Mouse (Mus musculus) lung, postnatal 0 days (tissue): Measurements from ENCODE around the gene Actn4. TPM values are rescaled to one million over a fixed set of nuclear protein-coding genes. Genes with fewer than 3 reads are reported as not detected.
"Not testable (repeated sequence)": the region's sequence is repeated elsewhere in the genome, so short reads cannot be mapped to it uniquely, and the experiment has no call there.

Experiments used
- ATAC-seq: fragments of 200-750 bp; cut with Nextera tagmentation; 2 replicates; pipeline ENCODE4 v1.8.0; 2017; ENCODE audit warnings: moderate library complexity
- DNase-seq: peaks from one replicate; pipeline ENCODE4 v3.0.0-alpha.2; 2016; ENCODE audit warnings: low spot score
- H3K27ac ChIP-seq: fragments of 300-500 bp; sonication (generic); 2 replicates; pipeline ENCODE4 v1.5.1; 2014; ENCODE audit warnings: antibody characterized with exemption, mild to moderate bottlenecking, low read length, mixed read lengths
- H3K27me3 ChIP-seq: fragments of 300-500 bp; sonication (generic); replicated peaks from 2 replicates; pipeline ENCODE4 v1.6.1; 2014; ENCODE audit warnings: low read length, mixed read lengths; ENCODE audit not compliant: insufficient read depth
- H3K36me3 ChIP-seq: fragments of 300-500 bp; sonication (generic); 2 replicates; pipeline ENCODE4 v1.6.1; 2014; ENCODE audit warnings: low read length, mixed read lengths; ENCODE audit not compliant: insufficient read depth
- H3K4me1 ChIP-seq: fragments of 300-500 bp; sonication (generic); 2 replicates; pipeline ENCODE4 v1.6.1; 2014; ENCODE audit warnings: antibody characterized with exemption, low read depth, low read length, mixed read lengths; ENCODE audit not compliant: insufficient read depth
- H3K4me2 ChIP-seq: fragments of 300-500 bp; sonication (generic); replicated peaks from 2 replicates; pipeline ENCODE4 v1.6.1; 2014; ENCODE audit warnings: low read depth, mild to moderate bottlenecking, low read length, moderate library complexity, mixed read lengths
- H3K4me3 ChIP-seq: fragments of 300-500 bp; sonication (generic); 2 replicates; pipeline ENCODE4 v1.5.1; 2014; ENCODE audit warnings: low read depth, low read length
- H3K9ac ChIP-seq: fragments of 300-500 bp; sonication (generic); replicated peaks from 2 replicates; pipeline ENCODE4 v1.6.1; 2014; ENCODE audit warnings: low read depth, mild to moderate bottlenecking
- H3K9me3 ChIP-seq: fragments of 300-500 bp; sonication (generic); 2 replicates; pipeline ENCODE4 v1.6.1; 2016; ENCODE audit warnings: low read length, mixed read lengths
- CTCF ChIP-seq: IDR thresholded peaks from 2 replicates; pipeline ENCODE4 v1.5.1; 2016; ENCODE audit warnings: antibody characterized with exemption, mild to moderate bottlenecking
- EP300 ChIP-seq: IDR thresholded peaks from 2 replicates; pipeline ENCODE4 v1.6.1; 2016; ENCODE audit warnings: antibody characterized with exemption, mild to moderate bottlenecking, control low read depth
- WGBS: fragments of 180-500 bp; shearing (Covaris S2); extraction: QIAGEN DNeasy Blood & Tissue Kit; methylation state at CpG from one replicate; pipeline ENCODE4 v1.1.7; 2014; 5-methylcytosine and 5-hydroxymethylcytosine counted together
- polyA plus RNA-seq: library from polyadenylated mRNA; unstranded; fragments of >200 nt; fragmentation: Nextera tagmentation; extraction: Ambion mirVana; gene quantifications from 2 replicates; pipeline ENCODE4 v1.2.1, GENCODE M21; 2015

Actn4 gene
- polyA plus RNA-seq, 1 experiment from 2014 or later = 202 TPM

DNA sequence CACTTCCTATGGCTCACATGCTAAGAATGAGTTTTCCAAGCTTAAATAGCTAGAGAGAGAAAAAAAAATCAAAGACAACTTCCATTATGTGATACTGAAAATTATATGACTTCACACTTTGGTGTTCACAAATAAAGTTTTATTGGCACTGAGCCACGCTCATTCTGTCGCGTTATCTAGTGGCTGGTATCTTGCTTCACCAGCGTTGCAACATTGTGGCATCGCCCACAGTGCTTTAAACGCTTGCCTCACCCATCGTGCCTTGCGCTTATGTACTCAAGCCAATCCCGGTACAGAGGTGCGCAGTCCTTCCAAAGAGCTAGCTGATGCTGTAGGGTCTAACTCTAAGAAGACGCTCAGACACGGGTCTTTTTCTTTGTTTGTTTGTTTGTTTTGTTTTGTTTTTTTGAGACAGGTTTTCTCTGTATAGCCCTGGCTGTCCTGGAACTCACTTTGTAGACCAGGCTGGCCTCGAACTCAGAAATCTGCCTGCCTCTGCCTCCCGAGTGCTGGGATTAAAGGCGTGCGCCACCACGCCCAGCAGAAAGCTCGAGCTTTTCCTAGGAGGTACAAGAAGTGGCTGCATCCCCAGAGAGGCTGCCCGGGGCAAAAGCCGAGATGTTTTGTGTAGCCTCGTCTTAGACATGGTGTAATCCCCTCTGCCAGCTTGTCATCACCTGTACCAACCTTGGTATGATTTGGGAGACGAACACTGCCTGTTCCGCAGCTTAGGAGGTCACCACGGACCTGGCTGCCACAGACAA, 91.1 kb downstream of the Actn4 start:
- ATAC-seq (no peak), DNase-seq (no peak)
- Histone ChIP-seq H3K27me3 (no peaks in the 10 kb centered on the region), H3K36me3 (no peaks in the 10 kb centered on the region), H3K4me3 (no peak overlapping the region), H3K4me2 (no peak overlapping the region), H3K9ac (no peak overlapping the region), H3K27ac (no peak overlapping the region), H3K9me3 (no peaks in the 10 kb centered on the region), H3K4me1 (peaks cover 6% of the 10 kb centered on the region; the same call in 1 of the 2 replicates)
- WGBS = 80% methylated on average over 24 of the region's 24 CpGs
- no peak for TF ChIP-seq CTCF
- no peak for TF ChIP-seq EP300

DNA sequence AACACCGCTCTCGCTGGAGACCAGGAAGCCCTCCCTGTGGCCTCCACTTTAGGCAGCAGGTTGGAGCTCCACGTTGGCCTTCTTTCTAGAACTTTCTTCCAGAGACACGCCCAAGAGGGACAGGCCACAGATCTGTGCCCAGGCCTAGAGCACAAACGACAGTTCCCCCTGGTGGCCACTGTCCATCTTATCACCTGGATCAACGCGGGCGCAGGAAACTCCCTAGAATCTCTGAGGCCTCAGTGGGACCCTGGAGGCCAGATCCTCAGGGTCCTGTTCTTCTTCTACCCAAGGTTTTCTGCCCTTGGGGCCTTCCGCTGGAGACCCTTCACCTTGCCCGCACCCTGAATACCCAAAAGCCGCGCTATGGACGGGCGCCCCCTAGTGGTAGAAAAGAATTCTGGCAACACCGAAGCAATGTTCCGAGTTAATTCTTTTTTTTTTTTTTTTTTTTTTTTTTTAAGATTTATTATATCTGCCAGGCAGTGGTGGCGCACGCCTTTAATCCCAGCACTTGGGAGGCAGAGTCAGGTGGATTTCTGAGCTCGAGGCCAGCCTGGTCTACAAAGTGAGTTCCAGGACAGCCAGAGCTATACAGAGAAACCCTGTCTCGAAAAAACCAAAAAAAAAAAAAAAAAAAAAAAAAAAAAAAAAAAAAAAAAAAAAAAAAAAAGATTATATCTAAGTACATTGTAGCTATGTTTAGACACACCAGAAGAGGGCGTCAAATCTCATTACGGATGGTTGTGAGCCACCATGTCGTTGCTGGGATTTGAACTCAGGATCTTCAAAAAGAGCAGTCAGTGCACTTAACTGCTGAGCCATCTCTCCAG, 94.4 kb downstream of the Actn4 start:
- not testable (repeated sequence) for H3K9ac ChIP-seq

DNA sequence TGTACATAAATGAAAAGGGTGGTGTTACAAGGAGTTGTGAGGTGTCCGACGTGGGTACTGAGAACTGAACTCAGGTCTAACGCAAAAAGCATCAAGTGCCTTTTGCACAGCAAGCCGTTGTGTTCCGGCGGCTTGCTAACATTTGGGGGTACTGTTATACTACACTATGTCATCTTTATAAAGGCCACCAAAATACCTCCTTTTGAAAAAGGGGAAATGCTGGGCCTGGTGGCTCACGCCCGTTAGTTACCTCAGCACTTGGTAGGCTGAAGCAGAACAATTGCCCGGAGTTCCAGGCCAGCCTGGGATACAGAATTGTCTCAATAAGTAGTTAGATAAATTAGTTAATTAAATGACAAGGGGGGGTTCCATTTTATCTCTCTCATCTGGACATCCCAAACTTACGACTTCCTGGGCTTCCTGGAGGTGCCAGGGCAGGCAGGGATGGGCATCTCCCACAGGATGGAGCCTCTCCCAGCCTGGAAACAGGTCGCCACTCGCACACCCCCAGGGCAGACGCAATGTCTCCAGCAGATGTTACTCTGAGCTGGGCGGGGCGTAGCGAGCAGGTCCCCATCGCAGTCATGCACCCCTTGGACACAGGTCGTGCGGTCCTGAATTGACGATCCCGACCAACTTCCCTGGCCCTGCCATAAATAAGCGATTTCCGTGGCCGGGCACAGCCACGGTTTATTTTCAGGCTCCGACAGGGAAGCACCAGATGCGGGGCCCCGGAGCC, 95.2 kb downstream of the Actn4 start:
- DNase-seq (no peak), ATAC-seq (no peak; the same call in 1 of the 2 replicates)
- peaks cover 13% of the 10 kb centered on the region; the same call in 1 of the 2 replicates for H3K4me1 ChIP-seq
- 91% methylated on average over 28 of the region's 28 CpGs for WGBS
- no peak overlapping the region for H3K9ac ChIP-seq
- no peak overlapping the region for H3K4me2 ChIP-seq
- no peaks in the 10 kb centered on the region for H3K9me3 ChIP-seq
- peak overlapping the region; percentile 47; the same call in 1 of the 2 replicates for H3K27ac ChIP-seq
- no peaks in the 10 kb centered on the region for H3K36me3 ChIP-seq
- H3K4me3 ChIP-seq = no peak overlapping the region
- no peaks in the 10 kb centered on the region for H3K27me3 ChIP-seq
- TF ChIP-seq EP300 (no peak), CTCF (no peak)

More for the DNA sequence above, 94.4 kb downstream of the Actn4 start:
- H3K9me3 ChIP-seq, H3K27me3 ChIP-seq, H3K36me3 ChIP-seq, H3K4me3 ChIP-seq: not testable (repeated sequence)
- ATAC-seq = peak; percentile 82
- DNase-seq = peak; percentile 93
- H3K4me1 ChIP-seq = peaks cover 13% of the 10 kb centered on the region; the same call in 1 of the 2 replicates
- 19% methylated on average over 23 of the region's 23 CpGs for WGBS
- TF ChIP-seq EP300 = 0 out of 2 replicates have a peak, but pooled peaks have one; percentile 7
- peak; percentile 82 for TF ChIP-seq CTCF
- H3K4me2 ChIP-seq = peak overlapping the region; percentile 59
- peak overlapping the region; percentile 47; the same call in 1 of the 2 replicates for H3K27ac ChIP-seq

DNA sequence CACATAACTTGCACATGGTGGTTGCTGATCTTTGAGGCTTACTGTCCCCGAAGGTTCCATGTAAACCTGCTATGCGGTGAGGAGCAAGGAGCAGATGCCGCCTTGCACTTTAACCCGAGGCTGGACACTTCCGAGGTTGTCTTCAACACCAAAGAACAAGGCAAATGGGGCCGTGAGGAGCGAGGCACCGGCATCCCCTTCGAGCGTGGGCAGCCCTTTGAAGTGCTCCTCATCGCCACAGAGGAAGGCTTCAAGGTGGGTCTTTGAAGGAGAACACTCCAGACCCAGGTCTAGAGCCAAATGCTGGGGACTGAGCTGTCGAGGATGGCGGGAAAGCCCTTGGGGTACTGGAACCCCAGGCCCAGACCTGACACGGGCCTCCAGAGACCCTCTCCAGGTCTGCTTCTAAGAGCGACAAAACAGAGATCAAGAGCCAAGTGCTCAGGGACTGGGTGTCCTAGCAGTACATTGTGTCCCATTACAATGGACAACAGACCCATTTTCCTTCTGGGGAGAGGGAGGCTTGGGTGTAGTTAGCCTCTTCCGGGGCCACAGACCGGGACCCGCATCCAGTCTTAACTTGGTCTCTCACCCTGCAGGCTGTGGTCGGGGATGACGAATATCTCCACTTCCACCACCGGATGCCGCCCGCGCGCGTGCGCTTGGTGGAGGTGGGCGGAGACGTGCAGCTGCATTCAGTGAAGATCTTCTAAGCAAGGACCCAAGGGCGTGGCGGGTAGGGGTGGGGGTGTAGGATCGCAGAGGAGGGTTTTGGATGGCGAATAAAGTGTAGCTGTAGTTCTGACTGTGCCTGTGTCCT, 96.4 kb downstream of the Actn4 start:
- H3K27me3 ChIP-seq = no peaks in the 10 kb centered on the region
- 36% methylated on average over 33 of the region's 33 CpGs for WGBS
- peak overlapping the region; percentile 48 for H3K4me2 ChIP-seq
- peaks cover 13% of the 10 kb centered on the region; the same call in 1 of the 2 replicates for H3K4me1 ChIP-seq
- DNase-seq = peak; percentile 90
- ATAC-seq = peak; percentile 82
- peak overlapping the region; percentile 32; the same call in 1 of the 2 replicates for H3K27ac ChIP-seq
- no peak overlapping the region; the same call in 1 of the 2 replicates for H3K9ac ChIP-seq
- no peaks in the 10 kb centered on the region for H3K36me3 ChIP-seq
- TF ChIP-seq EP300 (no peak), CTCF (peak; percentile 58)
- no peaks in the 10 kb centered on the region for H3K9me3 ChIP-seq
- H3K4me3 ChIP-seq = no peak overlapping the region; the same call in 1 of the 2 replicates

DNA sequence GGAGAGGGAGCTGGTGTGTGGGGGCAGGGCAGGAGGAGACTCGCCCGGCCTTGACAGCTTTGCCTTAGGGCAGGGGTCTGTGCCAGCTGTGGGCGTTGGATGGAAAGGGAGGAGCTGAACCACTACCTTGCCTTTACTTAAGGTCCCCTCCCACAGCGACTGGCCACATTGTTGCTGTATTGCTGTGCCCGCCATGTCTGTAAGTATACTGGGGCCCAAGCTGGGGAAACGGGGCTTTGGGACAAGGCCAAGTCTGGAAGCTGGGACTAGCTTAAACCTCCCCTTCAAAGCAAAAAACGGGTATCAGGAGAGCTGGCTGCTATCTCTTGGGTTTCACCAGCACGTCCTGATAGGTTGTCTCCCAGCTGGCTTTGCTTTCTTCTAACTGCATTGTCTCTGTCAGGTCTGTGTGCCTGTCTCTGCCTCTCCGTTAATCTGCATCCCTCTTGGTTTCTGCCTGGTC, 97.8 kb downstream of the Actn4 start:
- Histone ChIP-seq H3K9me3 (no peaks in the 10 kb centered on the region), H3K27me3 (no peaks in the 10 kb centered on the region), H3K4me3 (no peak overlapping the region), H3K36me3 (no peaks in the 10 kb centered on the region), H3K27ac (no peak overlapping the region), H3K4me2 (no peak overlapping the region), H3K9ac (no peak overlapping the region), H3K4me1 (peaks cover 13% of the 10 kb centered on the region; the same call in 1 of the 2 replicates)
- WGBS = 51% methylated on average over 9 of the region's 9 CpGs
- DNase-seq = no peak
- TF ChIP-seq EP300 (no peak), CTCF (no peak)
- no peak for ATAC-seq
